Mouse (Mus musculus) embryonic fibroblast, embryonic 13.5 days (primary cell): ENCODE data around the gene Spint2. TPM values are rescaled to one million over a fixed set of nuclear protein-coding genes. Genes with fewer than 3 reads are reported as not detected.
A peak's percentile ranks its signal among the peaks of the same experiment; 100 is the strongest.

Experiments used
- H3K27ac ChIP-seq: 2 replicates; pipeline ENCODE4 v1.5.1; 2012; ENCODE audit warnings: low read length, control low read depth, inconsistent platforms; ENCODE audit not compliant: insufficient read depth
- H3K4me1 ChIP-seq: 2 replicates; pipeline ENCODE4 v1.6.1; 2011; ENCODE audit warnings: low read length; ENCODE audit not compliant: control insufficient read depth, insufficient read depth
- H3K4me3 ChIP-seq: 2 replicates; pipeline ENCODE4 v1.5.1; 2011; ENCODE audit warnings: mild to moderate bottlenecking, control low read depth, low read length; ENCODE audit not compliant: insufficient read depth
- CTCF ChIP-seq: IDR thresholded peaks from 2 replicates; pipeline ENCODE4 v1.5.1; 2011; ENCODE audit warnings: mild to moderate bottlenecking, control low read depth, low read length, moderate library complexity, borderline replicate concordance; ENCODE audit not compliant: insufficient read depth
- POLR2A ChIP-seq: IDR thresholded peaks from 2 replicates; pipeline ENCODE4 v1.6.1; 2011; ENCODE audit warnings: low read depth, mild to moderate bottlenecking, control low read depth, low read length, moderate library complexity
- polyA plus RNA-seq: library from polyadenylated mRNA; stranded (reverse); fragments of >200 nt; gene quantifications from 2 replicates; pipeline ENCODE4 v1.2.4, GENCODE M21; 2011; ENCODE audit warnings: low read depth; ENCODE audit not compliant: missing spikeins, insufficient read length

Spint2 gene
- polyA plus RNA-seq, 1 experiment, result 11.6 TPM

DNA sequence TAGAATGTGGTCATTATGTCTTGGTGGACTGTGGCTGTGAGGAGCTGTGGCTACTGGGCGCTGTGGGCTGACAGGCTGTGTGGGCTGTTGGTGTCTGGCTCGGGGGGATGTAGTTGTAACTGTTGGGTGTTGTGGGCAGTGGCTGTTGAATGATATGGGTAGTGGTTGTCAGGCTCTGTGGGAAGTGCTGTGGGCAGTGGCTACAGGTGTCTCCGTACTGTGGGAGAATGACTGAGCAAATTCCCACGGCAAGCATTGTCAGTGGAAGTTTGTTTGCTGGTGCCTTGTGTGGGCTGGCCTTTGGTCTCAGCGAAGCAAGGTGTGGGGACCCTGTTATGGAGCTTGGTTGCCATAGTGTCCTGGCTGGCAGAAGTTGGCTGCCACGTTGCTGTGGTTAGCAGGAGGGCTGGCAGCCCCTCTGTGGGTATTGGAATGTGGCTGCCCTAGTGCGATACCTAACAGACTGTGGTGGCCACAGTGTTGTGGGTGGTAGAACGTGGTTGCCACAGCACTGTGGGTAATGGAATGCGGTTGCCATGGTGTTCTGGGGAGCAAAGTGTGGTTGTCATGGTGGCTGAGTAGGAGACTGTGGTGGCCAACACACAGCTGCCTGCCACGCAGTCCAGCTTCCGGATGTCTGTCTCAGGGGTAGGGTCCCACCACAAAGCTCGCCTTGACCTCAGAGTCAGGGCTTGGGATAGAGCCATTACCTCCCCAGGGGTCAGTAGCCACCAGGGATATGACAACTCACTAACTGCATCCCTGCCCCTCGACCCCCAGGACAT, 33.3 kb upstream of the Spint2 start:
- H3K27ac ChIP-seq, result no peak overlapping the region
- no peak for TF ChIP-seq POLR2A
- H3K4me3 ChIP-seq, result no peak overlapping the region
- H3K4me1 ChIP-seq, result peaks cover 6% of the 10 kb centered on the region; the same call in 1 of the 2 replicates

DNA sequence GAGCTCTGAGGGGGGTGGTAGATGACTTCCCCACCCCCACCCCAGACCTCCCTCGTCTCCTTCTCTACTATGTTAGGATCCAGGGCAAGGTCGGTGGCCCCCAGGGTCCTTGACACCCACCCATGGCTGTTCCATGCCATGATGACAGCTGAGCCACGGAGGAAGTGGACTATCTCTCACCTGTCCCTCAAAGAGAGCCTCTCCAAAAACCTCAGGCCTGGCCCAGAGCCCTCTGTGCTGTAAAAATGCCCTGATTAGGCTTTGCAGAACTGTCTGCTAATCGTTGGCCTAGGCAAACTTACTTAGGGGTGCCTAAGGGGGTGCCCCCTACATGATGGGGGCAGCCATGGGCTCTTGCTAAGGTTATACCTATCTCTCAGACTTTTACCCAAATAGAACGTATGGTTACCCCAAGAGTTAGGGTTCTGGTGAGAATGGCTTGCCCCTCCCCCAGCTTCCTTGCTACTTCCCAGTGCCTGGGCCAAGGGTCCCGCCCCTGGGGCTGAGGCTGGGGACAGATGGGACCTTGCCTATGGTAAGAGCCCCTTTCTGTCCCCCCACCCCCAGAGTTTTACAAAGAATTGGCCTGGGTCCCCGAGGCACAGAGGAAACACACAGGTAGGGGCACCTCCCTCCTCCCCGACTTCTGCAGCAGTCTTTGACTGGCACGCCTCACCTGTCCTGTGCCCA, 32.0 kb upstream of the Spint2 start:
- H3K4me3 ChIP-seq, result no peak overlapping the region
- H3K4me1 ChIP-seq, result peaks cover 3% of the 10 kb centered on the region; the same call in 1 of the 2 replicates
- no peak overlapping the region for H3K27ac ChIP-seq
- no peak for TF ChIP-seq POLR2A

DNA sequence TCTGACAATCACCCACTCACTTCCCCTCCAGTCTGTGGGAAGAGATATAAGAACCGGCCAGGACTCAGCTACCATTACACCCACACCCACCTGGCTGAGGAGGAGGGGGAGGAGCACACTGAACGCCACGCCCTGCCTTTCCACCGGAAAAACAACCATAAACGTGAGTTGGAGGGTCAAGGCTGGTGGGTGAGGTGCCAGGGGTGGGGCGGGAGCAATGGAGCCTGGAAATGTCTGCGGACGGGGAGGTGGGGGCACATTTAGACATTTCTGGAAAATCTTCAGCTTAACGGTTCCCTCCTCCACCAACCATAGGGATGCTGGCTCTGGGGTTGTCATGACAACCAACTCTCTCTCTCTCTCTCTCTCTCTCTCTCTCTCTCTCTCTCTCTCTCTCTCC, 31.3 kb upstream of the Spint2 start:
- no peak overlapping the region for H3K4me3 ChIP-seq
- TF ChIP-seq CTCF (no peak), POLR2A (no peak)
- H3K27ac ChIP-seq, result no peak overlapping the region
- H3K4me1 ChIP-seq, result 0 out of 2 replicates have a peak, but pooled peaks cover 6% of the 10 kb centered on the region

DNA sequence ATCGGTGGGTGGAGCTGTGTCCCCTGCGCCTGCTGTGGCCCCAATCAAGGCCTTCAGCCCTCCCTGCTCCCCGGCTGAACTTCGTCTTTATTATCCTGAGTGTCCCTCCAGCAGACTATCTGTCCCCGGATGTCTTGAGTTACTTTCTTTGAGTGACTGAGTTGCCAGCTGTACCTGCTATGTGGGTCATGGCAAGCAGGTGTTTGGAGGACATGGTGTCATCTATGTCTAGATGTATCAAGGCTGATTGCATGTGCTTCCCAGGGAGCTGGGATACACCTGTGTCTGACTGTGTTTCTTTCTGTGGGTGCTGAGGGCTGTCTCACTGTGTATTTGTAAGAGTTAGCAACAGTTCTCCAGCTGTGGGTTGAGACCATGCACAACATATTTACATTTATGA, 28.0 kb upstream of the Spint2 start:
- Histone ChIP-seq H3K4me1 (peaks cover 4% of the 10 kb centered on the region; the same call in 1 of the 2 replicates), H3K27ac (no peak overlapping the region)
- TF ChIP-seq CTCF (no peak), POLR2A (no peak)

DNA sequence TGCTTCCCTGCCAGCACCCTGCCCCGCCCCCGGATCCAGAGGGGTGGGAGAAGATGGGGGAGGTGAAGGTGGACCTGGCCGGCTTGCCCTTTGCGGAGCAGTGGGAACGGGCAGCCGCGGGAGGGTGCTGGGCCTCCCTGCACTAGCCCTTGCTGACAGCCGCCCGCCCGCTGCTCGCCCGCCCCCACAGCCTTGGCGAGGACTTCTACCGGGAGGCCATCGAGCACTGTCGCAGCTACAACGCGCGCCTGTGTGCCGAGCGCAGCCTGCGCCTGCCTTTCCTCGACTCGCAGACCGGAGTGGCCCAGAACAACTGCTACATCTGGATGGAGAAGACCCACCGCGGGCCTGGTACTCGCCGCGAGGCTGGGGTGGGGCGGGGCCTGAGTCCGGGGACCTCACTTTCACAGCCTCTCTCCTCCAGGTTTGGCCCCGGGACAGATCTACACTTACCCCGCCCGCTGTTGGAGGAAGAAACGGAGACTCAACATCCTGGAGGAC, 27.6 kb upstream of the Spint2 start:
- TF ChIP-seq CTCF (no peak), POLR2A (0 out of 2 replicates have a peak, but pooled peaks have one; percentile 31)
- Histone ChIP-seq H3K4me1 (peaks cover 4% of the 10 kb centered on the region; the same call in 1 of the 2 replicates), H3K27ac (no peak overlapping the region), H3K4me3 (peak overlapping the region; percentile 23)

More for the DNA sequence above, 28.0 kb upstream of the Spint2 start:
- peak overlapping the region; percentile 23; the same call in 1 of the 2 replicates for H3K4me3 ChIP-seq

DNA sequence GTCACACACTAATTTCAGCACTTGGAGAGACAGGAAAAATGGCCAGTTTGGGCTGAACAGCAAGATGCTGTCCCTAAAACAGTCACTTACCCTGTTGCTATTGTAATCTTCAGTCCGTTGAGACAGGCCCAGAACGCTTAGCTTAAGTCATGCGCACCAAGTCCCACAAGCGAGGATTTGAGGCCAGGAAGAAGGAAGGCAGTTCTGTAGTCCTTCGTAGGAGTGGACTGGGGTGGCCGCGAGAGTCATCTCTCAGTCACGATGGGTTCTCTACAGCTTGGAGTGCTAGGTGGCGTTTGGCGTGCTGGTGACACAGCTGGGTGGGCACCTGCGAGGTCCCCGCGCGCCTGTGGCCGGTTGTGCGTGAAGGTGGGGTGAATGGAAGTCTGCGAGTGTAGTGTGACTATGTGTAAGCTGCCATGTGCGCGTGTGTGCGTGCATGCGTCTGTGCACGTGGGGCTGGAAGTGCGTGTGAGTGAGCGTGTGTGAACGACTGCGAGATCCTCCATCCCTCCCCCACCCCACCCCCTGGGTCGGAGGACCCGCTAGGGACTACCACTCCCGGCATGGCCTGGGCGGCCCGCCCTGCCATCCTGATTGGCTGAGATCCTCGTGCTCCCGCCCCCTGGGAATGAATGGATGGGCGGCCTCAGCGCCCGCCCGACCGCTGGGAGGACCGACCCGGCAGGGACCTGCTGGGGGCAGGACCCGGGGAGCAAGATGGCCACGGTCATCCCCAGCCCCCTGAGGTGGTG, 25.8 kb upstream of the Spint2 start:
- H3K4me3 ChIP-seq, result peak overlapping the region; percentile 37
- TF ChIP-seq CTCF, result 0 out of 2 replicates have a peak, but pooled peaks have one; percentile 11
- TF ChIP-seq POLR2A, result peak; percentile 30
- peaks cover 4% of the 10 kb centered on the region; the same call in 1 of the 2 replicates for H3K4me1 ChIP-seq
- H3K27ac ChIP-seq, result no peak overlapping the region

DNA sequence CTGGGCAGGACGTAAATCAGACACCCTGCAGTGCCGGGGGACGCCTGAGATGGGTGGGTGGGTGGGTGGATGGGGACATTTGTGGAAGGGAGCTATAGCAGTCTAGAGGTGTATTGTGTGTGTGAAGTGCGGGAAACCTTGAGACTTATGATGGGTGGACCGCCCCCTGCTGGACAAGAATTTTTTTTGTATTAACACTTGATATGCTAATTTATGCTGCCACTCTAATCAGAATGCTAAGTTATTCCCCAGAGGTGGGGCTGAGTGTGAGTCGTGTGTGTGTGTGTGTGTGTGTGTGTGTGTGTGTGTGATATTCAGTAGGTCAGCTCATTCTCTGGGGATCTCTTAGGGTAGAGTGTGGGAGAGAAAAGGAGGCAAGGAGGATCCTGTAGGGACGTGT, 24.9 kb upstream of the Spint2 start:
- Histone ChIP-seq H3K27ac (no peak overlapping the region), H3K4me3 (no peak overlapping the region), H3K4me1 (peaks cover 4% of the 10 kb centered on the region; the same call in 1 of the 2 replicates)
- TF ChIP-seq CTCF, result no peak
- TF ChIP-seq POLR2A, result no peak

DNA sequence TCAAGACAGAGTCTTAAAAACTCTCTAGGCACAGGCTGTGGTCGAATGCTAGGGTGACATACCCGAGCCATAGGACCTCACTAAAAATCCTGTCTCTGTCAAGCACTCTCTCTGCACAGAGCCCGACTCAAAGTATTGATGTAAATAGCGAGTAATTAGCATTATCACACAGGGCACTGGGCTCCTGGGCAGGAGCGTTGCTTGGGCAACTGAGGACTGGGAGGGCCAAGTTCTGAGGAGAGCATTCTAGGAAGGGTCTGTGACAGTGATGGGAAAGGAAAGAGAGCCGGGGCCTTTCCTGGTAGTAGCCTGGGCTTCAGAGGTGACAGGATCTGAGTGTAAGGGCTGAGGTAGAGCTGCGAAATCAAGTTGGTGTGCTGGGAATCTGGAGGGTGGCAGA, 24.4 kb upstream of the Spint2 start:
- TF ChIP-seq POLR2A, result no peak
- no peak for TF ChIP-seq CTCF
- H3K27ac ChIP-seq, result no peak overlapping the region
- peaks cover 4% of the 10 kb centered on the region; the same call in 1 of the 2 replicates for H3K4me1 ChIP-seq
- no peak overlapping the region for H3K4me3 ChIP-seq

DNA sequence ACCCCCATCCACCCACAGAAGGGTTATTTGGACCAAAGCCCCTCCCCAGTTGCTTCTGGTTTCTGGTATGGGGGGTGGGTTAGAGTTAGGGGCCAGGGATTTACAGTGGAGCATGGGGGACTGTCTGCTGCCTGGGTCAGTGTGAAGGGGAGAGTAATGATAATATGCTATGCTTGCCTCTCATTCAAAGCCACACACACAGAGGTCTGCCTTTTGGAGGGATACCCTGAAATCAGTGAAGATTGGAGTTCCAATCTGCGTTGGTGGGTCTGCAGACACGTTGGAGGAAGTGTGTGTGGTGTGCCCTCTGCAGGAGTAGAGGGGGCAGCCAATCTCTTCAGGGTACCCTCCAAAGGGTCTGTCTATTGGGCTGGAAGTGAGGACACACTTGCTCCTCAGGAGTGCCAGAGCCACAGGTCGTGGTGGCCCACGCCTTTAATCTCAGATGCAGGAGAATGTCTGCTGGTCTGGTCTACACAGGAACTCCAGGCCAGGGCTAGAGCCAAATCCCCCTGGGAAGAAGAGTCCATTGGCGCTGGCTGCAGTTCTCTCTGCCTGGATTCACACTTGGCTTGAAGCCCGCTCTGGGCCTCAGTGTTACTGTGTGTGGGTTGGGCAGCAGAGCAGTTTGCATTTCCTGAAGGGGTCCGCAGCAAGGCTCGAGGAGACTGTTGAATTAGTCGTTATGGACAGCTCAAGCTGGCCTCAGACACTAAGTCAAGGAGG, 23.7 kb upstream of the Spint2 start:
- Histone ChIP-seq H3K4me1 (peaks cover 4% of the 10 kb centered on the region; the same call in 1 of the 2 replicates), H3K4me3 (peak overlapping the region; percentile 67; the same call in 1 of the 2 replicates), H3K27ac (no peak overlapping the region)
- TF ChIP-seq POLR2A (no peak), CTCF (no peak)
